In genomic region chr12:17473128-17473527, GRCm38 (mm10) we compare ENCODE assay signal across 12 mouse cellular contexts.
"Had no signal": no experiment of that assay in that cellular context is flagged by ENCODE, and none has a peak within 500 bp of the region (broad histone marks: within the 10 kb centered on the region; RNA-seq: fewer than 3 reads in every experiment).

No protein-coding gene starts in this region.

- ATAC-seq: hindbrain, postnatal 0 days; inflammation-experienced regulatory T-cells, adult 6 months had no signal

- H3K36me3 ChIP-seq: limb, embryonic 12.5 days; limb, embryonic 15.5 days; liver, embryonic 13.5 days had no signal

- H3K4me1 ChIP-seq: limb, embryonic 12.5 days; limb, embryonic 15.5 days had no signal

- H3K9ac ChIP-seq: limb, embryonic 12.5 days; limb, embryonic 15.5 days; liver, embryonic 13.5 days had no signal

- H3K9me3 ChIP-seq: limb, embryonic 12.5 days; limb, embryonic 15.5 days; liver, embryonic 13.5 days had no signal

- H3K27me3 ChIP-seq: limb, embryonic 12.5 days; limb, embryonic 15.5 days had no signal

- DNase-seq: left cerebral cortex, postnatal 4 days; liver, embryonic 13.5 days; lung, adult 2 months; lung, postnatal 14 days; midbrain, embryonic 14.5 days; thymus, postnatal 25 days had no signal

- H3K27ac ChIP-seq: hindbrain, postnatal 0 days; kidney, postnatal 0 days; limb, embryonic 12.5 days; limb, embryonic 15.5 days; liver, embryonic 13.5 days had no signal

- H3K4me3 ChIP-seq: limb, embryonic 12.5 days; limb, embryonic 15.5 days; liver, embryonic 13.5 days had no signal

- H3K4me2 ChIP-seq: limb, embryonic 12.5 days; limb, embryonic 15.5 days; liver, embryonic 13.5 days; midbrain, embryonic 11.5 days had no signal
